Mouse (Mus musculus) spleen, adult 2 months (tissue): ENCODE data around the gene Apoa2.
A peak's percentile ranks its signal among the peaks of the same experiment; 100 is the strongest.

Experiments used
- CTCF ChIP-seq: fragments of 200-500 bp; IDR thresholded peaks from 2 replicates; pipeline ENCODE4 v1.5.1; 2011; ENCODE audit warnings: mild to moderate bottlenecking, inconsistent platforms; ENCODE audit not compliant: insufficient read depth, insufficient read length, insufficient replicate concordance; ENCODE audit errors: extremely low read depth
- POLR2A ChIP-seq: fragments of 200-500 bp; IDR thresholded peaks from 2 replicates; pipeline ENCODE4 v1.6.1; 2011; ENCODE audit warnings: low read depth, low read length, inconsistent platforms

- TF ChIP-seq POLR2A (peak; percentile 98), CTCF (no peak)
These were observed 45.2 kb downstream of the Apoa2 start, which contains the start of gene B4galt3 for GRCm38 (mm10) chr1:171269848-171270572.
